Mouse (Mus musculus): Measurements from ENCODE around the gene Elk4. TPM values are rescaled to one million over a fixed set of nuclear protein-coding genes. Genes with fewer than 3 reads are reported as not detected.
A peak's percentile ranks its signal among the peaks of the same experiment; 100 is the strongest.

Elk4 gene
- polyA plus RNA-seq (2011; ENCODE audit: insufficient read depth, insufficient read length, low read depth, missing spikeins) = 33.7 and 46.6 TPM in 2 replicates

DNA sequence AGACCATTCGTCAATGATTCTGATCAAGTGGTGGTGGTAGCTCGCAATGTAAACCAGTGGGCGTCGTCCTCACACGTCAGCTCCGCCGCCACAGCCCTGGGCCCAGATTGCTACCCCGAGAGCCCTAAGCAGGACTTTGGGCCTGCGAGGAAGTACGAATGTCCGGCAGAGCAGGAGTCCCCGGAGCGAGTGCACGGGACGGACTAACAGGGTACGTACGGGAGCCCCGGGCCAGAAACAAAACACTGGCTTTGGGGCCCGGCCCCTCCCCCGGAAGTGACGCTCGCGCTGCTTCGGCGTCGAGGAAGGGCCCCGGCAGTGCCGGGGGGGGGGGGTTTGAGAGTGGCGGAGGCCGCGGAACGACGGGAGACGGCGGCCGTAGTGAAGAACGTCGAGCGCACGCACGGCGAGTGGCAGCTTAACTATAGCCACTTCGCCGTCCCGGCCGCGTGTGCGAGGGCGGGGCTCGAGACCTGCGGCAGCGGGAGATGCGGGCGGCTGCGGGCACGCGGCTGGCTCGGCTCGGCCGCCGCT is at the start of gene Elk4:
Gene Elk4, plus strand, starts transcription at position 326 of the 534 bp plus-strand sequence.
- Histone ChIP-seq H3K27ac (ENCODE audit: insufficient read depth, low read length) (peak within 1 kb of the TSS; percentile 92), H3K27me3 (ENCODE audit: control insufficient read depth, insufficient read depth, low read length, poor library complexity, severe bottlenecking) (no peaks in the 10 kb centered on the region), H3K9ac (ENCODE audit: low read depth, poor library complexity, severe bottlenecking) (peak within 1 kb of the TSS; percentile 98), H3K36me3 (ENCODE audit: control insufficient read depth, insufficient read depth, low read length, poor library complexity, severe bottlenecking) (no peaks in the 10 kb centered on the region), H3K4me1 (ENCODE audit: control insufficient read depth, insufficient read depth, low read length) (peaks cover 3% of the 10 kb centered on the region), H3K9me3 (replicated peaks; ENCODE audit: control insufficient read depth, insufficient read depth, low read length, poor library complexity, severe bottlenecking) (no peaks in the 10 kb centered on the region), H3K4me3 (ENCODE audit: low read depth, low read length) (peak within 1 kb of the TSS; percentile 80)
- TF ChIP-seq EP300 (IDR thresholded peaks at IDR 0.05; ENCODE audit: insufficient read depth, low read depth, low read length) (no peak), POLR2A (IDR thresholded peaks at IDR 0.05; ENCODE audit: insufficient read depth, low read length) (peak; percentile 34)

- Histone ChIP-seq H3K4me1 (ENCODE audit: control insufficient read depth, insufficient read depth, low read length) (no peaks in the 10 kb centered on the region), H3K9ac (ENCODE audit: low read depth, poor library complexity, severe bottlenecking) (no peak overlapping the region), H3K27me3 (ENCODE audit: control insufficient read depth, insufficient read depth, low read length, poor library complexity, severe bottlenecking) (peaks cover 4% of the 10 kb centered on the region), H3K9me3 (replicated peaks; ENCODE audit: control insufficient read depth, insufficient read depth, low read length, poor library complexity, severe bottlenecking) (no peaks in the 10 kb centered on the region), H3K36me3 (ENCODE audit: control insufficient read depth, insufficient read depth, low read length, poor library complexity, severe bottlenecking) (no peaks in the 10 kb centered on the region), H3K27ac (ENCODE audit: insufficient read depth, low read length) (no peak overlapping the region), H3K4me3 (ENCODE audit: low read depth, low read length) (no peak overlapping the region)
- TF ChIP-seq EP300 (IDR thresholded peaks at IDR 0.05; ENCODE audit: insufficient read depth, low read depth, low read length) (no peak), POLR2A (IDR thresholded peaks at IDR 0.05; ENCODE audit: insufficient read depth, low read length) (no peak), CTCF (IDR thresholded peaks at IDR 0.05; ENCODE audit: low read depth, low read length) (no peak)
Observed at GRCm38 (mm10) chr1:131961004-131961403, 46.4 kb upstream of the Elk4 start.

GRCm38 (mm10) chr1:131962606-131963084 is 44.8 kb upstream of the Elk4 start, which contains the start of gene Slc45a3:
Gene Slc45a3 (plus strand): TSS chr1:131962967.
- Histone ChIP-seq H3K27me3 (ENCODE audit: control insufficient read depth, insufficient read depth, low read length, poor library complexity, severe bottlenecking) (peaks cover 4% of the 10 kb centered on the region), H3K27ac (ENCODE audit: insufficient read depth, low read length) (no peak within 1 kb of the TSS), H3K4me1 (ENCODE audit: control insufficient read depth, insufficient read depth, low read length) (no peaks in the 10 kb centered on the region), H3K36me3 (ENCODE audit: control insufficient read depth, insufficient read depth, low read length, poor library complexity, severe bottlenecking) (no peaks in the 10 kb centered on the region), H3K9ac (ENCODE audit: low read depth, poor library complexity, severe bottlenecking) (peak within 1 kb of the TSS; percentile 76), H3K9me3 (replicated peaks; ENCODE audit: control insufficient read depth, insufficient read depth, low read length, poor library complexity, severe bottlenecking) (no peaks in the 10 kb centered on the region), H3K4me3 (ENCODE audit: low read depth, low read length) (peak within 1 kb of the TSS; percentile 73)
- TF ChIP-seq POLR2A (IDR thresholded peaks at IDR 0.05; ENCODE audit: insufficient read depth, low read length) (no peak), CTCF (IDR thresholded peaks at IDR 0.05; ENCODE audit: low read depth, low read length) (no peak), EP300 (IDR thresholded peaks at IDR 0.05; ENCODE audit: insufficient read depth, low read depth, low read length) (no peak)

- H3K4me3 ChIP-seq (ENCODE audit: low read depth, low read length) = peak overlapping the region; percentile 73
- peaks cover 4% of the 10 kb centered on the region for H3K27me3 ChIP-seq (ENCODE audit: control insufficient read depth, insufficient read depth, low read length, poor library complexity, severe bottlenecking)
- H3K9ac ChIP-seq (ENCODE audit: low read depth, poor library complexity, severe bottlenecking) = peak overlapping the region; percentile 76
- TF ChIP-seq POLR2A (IDR thresholded peaks at IDR 0.05; ENCODE audit: insufficient read depth, low read length) = no peak
- no peak for TF ChIP-seq EP300 (IDR thresholded peaks at IDR 0.05; ENCODE audit: insufficient read depth, low read depth, low read length)
- TF ChIP-seq CTCF (IDR thresholded peaks at IDR 0.05; ENCODE audit: low read depth, low read length) = no peak
- no peaks in the 10 kb centered on the region for H3K4me1 ChIP-seq (ENCODE audit: control insufficient read depth, insufficient read depth, low read length)
- H3K27ac ChIP-seq (ENCODE audit: insufficient read depth, low read length) = no peak overlapping the region
- no peaks in the 10 kb centered on the region for H3K36me3 ChIP-seq (ENCODE audit: control insufficient read depth, insufficient read depth, low read length, poor library complexity, severe bottlenecking)
- H3K9me3 ChIP-seq (replicated peaks; ENCODE audit: control insufficient read depth, insufficient read depth, low read length, poor library complexity, severe bottlenecking) = no peaks in the 10 kb centered on the region
Observed at GRCm38 (mm10) chr1:131963085-131963951, 44.1 kb upstream of the Elk4 start.

DNA sequence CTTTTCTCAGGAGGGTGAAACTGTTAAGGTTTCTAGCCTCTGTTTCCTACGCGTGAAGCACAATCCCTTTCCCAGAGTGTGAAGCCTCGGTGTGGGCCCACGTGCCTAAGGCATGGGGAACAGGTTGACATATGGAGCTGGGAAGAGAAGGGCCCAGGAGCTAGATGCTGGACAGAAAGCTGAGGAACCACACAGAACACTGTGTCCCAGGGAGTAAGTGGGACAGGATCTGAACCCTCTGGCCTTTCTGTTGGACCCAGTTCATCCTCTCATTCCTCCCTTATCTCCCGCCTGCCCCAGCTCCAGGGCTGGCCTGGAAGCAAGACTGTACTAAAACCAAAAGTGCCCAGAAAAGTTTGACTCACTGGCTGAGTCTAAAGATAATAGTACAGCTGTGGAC is 43.3 kb upstream of the Elk4 start:
- Histone ChIP-seq H3K27me3 (ENCODE audit: control insufficient read depth, insufficient read depth, low read length, poor library complexity, severe bottlenecking) (peaks cover 4% of the 10 kb centered on the region), H3K36me3 (ENCODE audit: control insufficient read depth, insufficient read depth, low read length, poor library complexity, severe bottlenecking) (no peaks in the 10 kb centered on the region), H3K4me3 (ENCODE audit: low read depth, low read length) (no peak overlapping the region), H3K9ac (ENCODE audit: low read depth, poor library complexity, severe bottlenecking) (no peak overlapping the region), H3K9me3 (replicated peaks; ENCODE audit: control insufficient read depth, insufficient read depth, low read length, poor library complexity, severe bottlenecking) (no peaks in the 10 kb centered on the region), H3K27ac (ENCODE audit: insufficient read depth, low read length) (no peak overlapping the region), H3K4me1 (ENCODE audit: control insufficient read depth, insufficient read depth, low read length) (no peaks in the 10 kb centered on the region)
- no peak for TF ChIP-seq CTCF (IDR thresholded peaks at IDR 0.05; ENCODE audit: low read depth, low read length)
- no peak for TF ChIP-seq EP300 (IDR thresholded peaks at IDR 0.05; ENCODE audit: insufficient read depth, low read depth, low read length)
- no peak for TF ChIP-seq POLR2A (IDR thresholded peaks at IDR 0.05; ENCODE audit: insufficient read depth, low read length)

- TF ChIP-seq EP300 (IDR thresholded peaks at IDR 0.05; ENCODE audit: insufficient read depth, low read depth, low read length) (no peak), CTCF (IDR thresholded peaks at IDR 0.05; ENCODE audit: low read depth, low read length) (no peak), POLR2A (IDR thresholded peaks at IDR 0.05; ENCODE audit: insufficient read depth, low read length) (no peak)
- H3K4me1 ChIP-seq (ENCODE audit: control insufficient read depth, insufficient read depth, low read length) = no peaks in the 10 kb centered on the region
- H3K4me3 ChIP-seq (ENCODE audit: low read depth, low read length) = no peak overlapping the region
- no peak overlapping the region for H3K27ac ChIP-seq (ENCODE audit: insufficient read depth, low read length)
- no peaks in the 10 kb centered on the region for H3K9me3 ChIP-seq (replicated peaks; ENCODE audit: control insufficient read depth, insufficient read depth, low read length, poor library complexity, severe bottlenecking)
- no peaks in the 10 kb centered on the region for H3K36me3 ChIP-seq (ENCODE audit: control insufficient read depth, insufficient read depth, low read length, poor library complexity, severe bottlenecking)
- peaks cover 4% of the 10 kb centered on the region for H3K27me3 ChIP-seq (ENCODE audit: control insufficient read depth, insufficient read depth, low read length, poor library complexity, severe bottlenecking)
- no peak overlapping the region for H3K9ac ChIP-seq (ENCODE audit: low read depth, poor library complexity, severe bottlenecking)
Observed at GRCm38 (mm10) chr1:131964580-131964979, 42.8 kb upstream of the Elk4 start.

All from ES-Bruce4 (cell line).